8 mouse cellular contexts compared by ENCODE assay signal in genomic region chr8:122720811-122721640, GRCm38 (mm10). TPM values are rescaled to one million over a fixed set of nuclear protein-coding genes. Genes with fewer than 3 reads are reported as not detected.
DNase-seq lines count a peak whose midpoint lies in the region; ATAC-seq and TF ChIP-seq lines count a peak whose summit lies in the region.

No protein-coding gene starts in this region.

- intact Hi-C loops in gastrocnemius, postnatal 36 days (cut with DNase I), result no loop called here

- WGBS in hindbrain, embryonic 11.5 days, result 69% methylated on average over 14 of the region's 14 CpGs
- WGBS in thymus, adult 2 months, result 34% methylated on average over 14 of the region's 14 CpGs

- 0 out of 2 replicates have a peak, but pooled peaks have one; percentile 39 for ATAC-seq in hindbrain, embryonic 11.5 days (ENCODE audit: low FRiP score)
- ATAC-seq in megakaryocyte, adult 5-6 weeks (ENCODE audit: poor library complexity, severe bottlenecking), result 0 out of 2 replicates have a peak, but pooled peaks have one; percentile 11

- H3K4me2 ChIP-seq in hindbrain, embryonic 11.5 days (replicated peaks; ENCODE audit: low read depth, low read length), result no peak overlapping the region

- TF ChIP-seq CTCF in thymus, adult 2 months (IDR thresholded peaks at IDR 0.05; ENCODE audit: borderline replicate concordance, control insufficient read depth, extremely low read depth, insufficient read depth, low read length, poor library complexity), result no peak

- no peaks in the 10 kb centered on the region for H3K36me3 ChIP-seq in hindbrain, embryonic 11.5 days (ENCODE audit: control insufficient read depth, insufficient read depth, low read length)
- H3K36me3 ChIP-seq in thymus, adult 2 months (ENCODE audit: control insufficient read depth, insufficient read depth, low read length), result no peaks in the 10 kb centered on the region

- no peaks in the 10 kb centered on the region; the same call in 1 of the 2 replicates for H3K27me3 ChIP-seq in hindbrain, embryonic 11.5 days (ENCODE audit: control insufficient read depth, insufficient read depth, low read length)
- no peaks in the 10 kb centered on the region for H3K27me3 ChIP-seq in thymus, adult 2 months (ENCODE audit: control insufficient read depth, insufficient read depth, low read length)

- peak overlapping the region; percentile 67 for H3K27ac ChIP-seq in hindbrain, embryonic 11.5 days (ENCODE audit: low read depth, low read length)
- no peak overlapping the region for H3K27ac ChIP-seq in thymus, adult 2 months (ENCODE audit: control insufficient read depth, insufficient read depth, low read length)

- H3K4me3 ChIP-seq in hindbrain, embryonic 11.5 days (ENCODE audit: low read depth, low read length), result no peak overlapping the region
- H3K4me3 ChIP-seq in thymus, adult 2 months (ENCODE audit: control insufficient read depth, insufficient read depth, low read length), result no peak overlapping the region

- TF ChIP-seq POLR2A in thymus, adult 2 months (IDR thresholded peaks at IDR 0.05; ENCODE audit: control insufficient read depth, extremely low read depth, insufficient read depth, low read length, poor library complexity), result no peak

- H3K4me1 ChIP-seq in hindbrain, embryonic 11.5 days (replicated peaks; ENCODE audit: control insufficient read depth, insufficient read depth, low read length), result peaks cover 9% of the 10 kb centered on the region
- peaks cover 63% of the 10 kb centered on the region for H3K4me1 ChIP-seq in thymus, adult 2 months (replicated peaks; ENCODE audit: control insufficient read depth, insufficient read depth, low read length)

- 0 out of 2 replicates have a peak overlapping the region, but pooled peaks have one; percentile 5 for H3K9ac ChIP-seq in hindbrain, embryonic 11.5 days (ENCODE audit: low read depth, low read length)

- no peaks in the 10 kb centered on the region for H3K9me3 ChIP-seq in hindbrain, embryonic 11.5 days (ENCODE audit: control insufficient read depth, low read length)

- peak; percentile 48 for DNase-seq in kidney, adult 11 months
- DNase-seq in kidney, postnatal 14 days, result no peak
- peak; percentile 68 to 72 for DNase-seq in cerebellum, postnatal 25 days
- DNase-seq in hindbrain, embryonic 11.5 days (ENCODE audit: low spot score), result peak; percentile 23
- DNase-seq in thymus, adult 2 months, result peak; percentile 82
- DNase-seq in right cerebral cortex, postnatal 10 days (ENCODE audit: low spot score in 2 of 2), result no peak
- no peak for DNase-seq in gastrocnemius, postnatal 36 days

RNA-seq across cellular contexts. Expression of gene Cbfa2t3, which starts 22.1 kb away (rescaled TPM):
- 7.3 and 8.9 TPM in 2 replicates for polyA plus RNA-seq in hindbrain, embryonic 11.5 days (2014; fragmentation: Nextera tagmentation; extraction: Ambion mirVana)
- 29.5 and 30.0 TPM in 2 replicates for total RNA-seq in megakaryocyte, adult 5-6 weeks (2015)
- 25.1 and 26.5 TPM in 2 replicates for total RNA-seq in megakaryocyte, adult 5-6 weeks (2017)
- polyA plus RNA-seq in thymus, adult 2 months (2012; rRNA removed), result 62.3 and 76.8 TPM in 2 replicates
- 10 to 100 TPM; 17.0 to 18.7 TPM for total RNA-seq in gastrocnemius, postnatal 36 days (2021)

RNA-seq across cellular contexts. Expression of gene Acsf3, which starts 54.3 kb away (rescaled TPM):
- 11.5 and 15.4 TPM in 2 replicates for polyA plus RNA-seq in hindbrain, embryonic 11.5 days (2014; fragmentation: Nextera tagmentation; extraction: Ambion mirVana)
- 4.3 and 5.0 TPM in 2 replicates for total RNA-seq in megakaryocyte, adult 5-6 weeks (2015)
- total RNA-seq in megakaryocyte, adult 5-6 weeks (2017), result 3.9 and 5.9 TPM in 2 replicates
- 17.5 and 19.6 TPM in 2 replicates for polyA plus RNA-seq in thymus, adult 2 months (2012; rRNA removed)
- 10 to 100 TPM; 12.5 to 14.2 TPM for total RNA-seq in gastrocnemius, postnatal 36 days (2021)

Comparison
In these comparisons a context has a peak if more than half of its experiments do, and no peak if none do; other contexts are left out.
1. DNase-seq: peak in kidney, adult 11 months (single experiment), cerebellum, postnatal 25 days (2 of 2), hindbrain, embryonic 11.5 days (single experiment) and thymus, adult 2 months (single experiment); none in kidney, postnatal 14 days (single experiment), right cerebral cortex, postnatal 10 days (0 of 2) and gastrocnemius, postnatal 36 days (0 of 2).